In genomic region chr12:85271132-85271842, GRCm38 (mm10) we compare ENCODE assay signal across 11 mouse cellular contexts. TPM values are rescaled to one million over a fixed set of nuclear protein-coding genes. Genes with fewer than 3 reads are reported as not detected.
DNase-seq lines count a peak whose midpoint lies in the region; ATAC-seq and TF ChIP-seq lines count a peak whose summit lies in the region.
"Had no signal": no experiment of that assay in that cellular context is flagged by ENCODE, and none has a peak within 500 bp of the region (broad histone marks: within the 10 kb centered on the region; RNA-seq: fewer than 3 reads in every experiment).

No protein-coding gene starts in this region.

- no peaks in the 10 kb centered on the region for H3K27me3 ChIP-seq in hindbrain, embryonic 15.5 days
- no peaks in the 10 kb centered on the region for H3K27me3 ChIP-seq in hindbrain, embryonic 10.5 days (ENCODE audit: insufficient read depth, poor library complexity, severe bottlenecking)
- H3K27me3 ChIP-seq in liver, embryonic 15.5 days: no peaks in the 10 kb centered on the region
- H3K27me3 ChIP-seq: forebrain, embryonic 13.5 days; intestine, embryonic 15.5 days had no signal

- ATAC-seq in hindbrain, embryonic 15.5 days (ENCODE audit: low FRiP score, low read depth): no peak
- no peak for ATAC-seq in liver, embryonic 15.5 days (ENCODE audit: insufficient read depth)

- WGBS in hindbrain, embryonic 15.5 days: 76% methylated on average over 7 of the region's 7 CpGs
- WGBS in hindbrain, embryonic 10.5 days: 78% methylated on average over 7 of the region's 7 CpGs
- 58% methylated on average over 7 of the region's 7 CpGs for WGBS in liver, embryonic 15.5 days (ENCODE audit: insufficient replicate concordance)

- peak overlapping the region; percentile 66; the same call in 1 of the 2 replicates for H3K4me2 ChIP-seq in hindbrain, embryonic 15.5 days
- peak overlapping the region; percentile 78 for H3K4me2 ChIP-seq in liver, embryonic 15.5 days

- DNase-seq in hindbrain, embryonic 10.5 days (ENCODE audit: low spot score): no peak
- peak; percentile 33 for DNase-seq in A20 (ENCODE audit: low read depth, low spot score)
- no peak for DNase-seq in ES-E14 (ENCODE audit: low read depth, low spot score)
- no peak for DNase-seq in frontal cortex, adult 2 months (ENCODE audit: extremely low spot score in 1 of 2, low spot score in 1 of 2)
- no peak for DNase-seq in kidney, postnatal 36 days

- in situ Hi-C loops in ES-E14 (cut with MboI; ENCODE audit: low sequenced_read_pairs in 2 of 2, unreplicated experiment in 2 of 2): no loop called here

- H3K9me3 ChIP-seq in hindbrain, embryonic 15.5 days: no peaks in the 10 kb centered on the region
- 0 out of 2 replicates have a peak, but pooled peaks cover 7% of the 10 kb centered on the region for H3K9me3 ChIP-seq in hindbrain, embryonic 10.5 days
- no peaks in the 10 kb centered on the region for H3K9me3 ChIP-seq in ES-E14 (ENCODE audit: control insufficient read depth, insufficient read depth, low read depth, low read length)
- no peaks in the 10 kb centered on the region for H3K9me3 ChIP-seq in liver, embryonic 15.5 days (replicated peaks)
- H3K9me3 ChIP-seq: forebrain, embryonic 13.5 days; G1E; intestine, embryonic 15.5 days had no signal

- peaks cover 9% of the 10 kb centered on the region for H3K4me1 ChIP-seq in hindbrain, embryonic 15.5 days (replicated peaks)
- peaks cover 5% of the 10 kb centered on the region for H3K4me1 ChIP-seq in hindbrain, embryonic 10.5 days (replicated peaks)
- H3K4me1 ChIP-seq in ES-E14 (ENCODE audit: control insufficient read depth in 2 of 2, insufficient read depth in 2 of 2, low read length in 2 of 2, poor library complexity in 1 of 2): peaks cover 12% of the 10 kb centered on the region in 2 experiments
- H3K4me1 ChIP-seq in liver, embryonic 15.5 days (replicated peaks): peaks cover 28% of the 10 kb centered on the region

- H3K27ac ChIP-seq in hindbrain, embryonic 15.5 days (replicated peaks): no peak overlapping the region
- H3K27ac ChIP-seq in hindbrain, embryonic 10.5 days: no peak overlapping the region
- H3K27ac ChIP-seq in ES-E14 (ENCODE audit: insufficient read depth, low read depth, low read length, poor library complexity, severe bottlenecking): peak overlapping the region; percentile 95
- no peak overlapping the region; the same call in 1 of the 2 replicates for H3K27ac ChIP-seq in liver, embryonic 15.5 days (replicated peaks)
- H3K27ac ChIP-seq: macrophage had no signal

- H3K4me3 ChIP-seq in hindbrain, embryonic 15.5 days: no peak overlapping the region
- H3K4me3 ChIP-seq in hindbrain, embryonic 10.5 days: no peak overlapping the region
- peak overlapping the region; percentile 55 to 73; a peak in 1 of 4 replicates for H3K4me3 ChIP-seq in ES-E14 (ENCODE audit: insufficient read depth in 1 of 2, low read depth in 1 of 2, low read length in 2 of 2, poor library complexity in 1 of 2, severe bottlenecking in 1 of 2)
- peak overlapping the region; percentile 71; the same call in 1 of the 2 replicates for H3K4me3 ChIP-seq in liver, embryonic 15.5 days (replicated peaks)

- peaks cover 3% of the 10 kb centered on the region; the same call in 1 of the 2 replicates for H3K36me3 ChIP-seq in hindbrain, embryonic 15.5 days
- peaks cover 25% of the 10 kb centered on the region for H3K36me3 ChIP-seq in hindbrain, embryonic 10.5 days
- 0 out of 2 replicates have a peak, but pooled peaks cover 3% of the 10 kb centered on the region for H3K36me3 ChIP-seq in ES-E14 (ENCODE audit: control insufficient read depth, insufficient read depth, low read length, poor library complexity, severe bottlenecking)
- peaks cover 18% of the 10 kb centered on the region for H3K36me3 ChIP-seq in liver, embryonic 15.5 days (replicated peaks)

- no peak overlapping the region for H3K9ac ChIP-seq in hindbrain, embryonic 15.5 days
- H3K9ac ChIP-seq in ES-E14 (ENCODE audit: insufficient read depth, low read depth, low read length, poor library complexity, severe bottlenecking): peak overlapping the region; percentile 22; the same call in 1 of the 2 replicates
- H3K9ac ChIP-seq in liver, embryonic 15.5 days: no peak overlapping the region
- H3K9ac ChIP-seq: intestine, embryonic 15.5 days had no signal

TF ChIP-seq in ES-E14, 5 proteins besides CTCF, POLR2A, EP300 and RAD21:
- TF ChIP-seq CHD2 (IDR thresholded peaks at IDR 0.05; ENCODE audit: low read depth, low read length): no peak
- TF ChIP-seq MAFK (IDR thresholded peaks at IDR 0.05; ENCODE audit: insufficient read depth, low read depth, low read length): no peak
- TF ChIP-seq ZC3H11A (IDR thresholded peaks at IDR 0.05; ENCODE audit: borderline replicate concordance, low read depth, low read length): no peak
- no peak for TF ChIP-seq HCFC1 (IDR thresholded peaks at IDR 0.05; ENCODE audit: borderline replicate concordance, insufficient read depth, low read length)
- TF ChIP-seq ZNF384 (IDR thresholded peaks at IDR 0.05; ENCODE audit: low read depth, low read length): no peak

RNA-seq across cellular contexts. Expression of gene Mlh3, which starts 0.9 kb away (rescaled TPM):
- polyA plus RNA-seq in hindbrain, embryonic 15.5 days (2015; fragmentation: Nextera tagmentation; extraction: Ambion mirVana): 7.9 and 8.4 TPM in 2 replicates
- 5.5 and 8.8 TPM in 2 replicates for polyA plus RNA-seq in hindbrain, embryonic 10.5 days (2016; fragmentation: Nextera tagmentation; extraction: Ambion mirVana)
- total RNA-seq in ES-E14 (2012; rRNA removed): 12.6 and 13.1 TPM in 2 replicates
- polyA plus RNA-seq in liver, embryonic 15.5 days (2015; fragmentation: Nextera tagmentation; extraction: Ambion mirVana): 2.1 and 2.4 TPM in 2 replicates
- polyA plus RNA-seq in frontal cortex, adult 2 months (2012; rRNA removed): 13.5 and 14.5 TPM in 2 replicates

RNA-seq across cellular contexts. Expression of gene Acyp1, which starts 17.0 kb away (rescaled TPM):
- polyA plus RNA-seq in hindbrain, embryonic 15.5 days (2015; fragmentation: Nextera tagmentation; extraction: Ambion mirVana): 51.3 and 56.1 TPM in 2 replicates
- polyA plus RNA-seq in hindbrain, embryonic 10.5 days (2016; fragmentation: Nextera tagmentation; extraction: Ambion mirVana): 59.2 and 75.5 TPM in 2 replicates
- 12.2 and 15.0 TPM in 2 replicates for total RNA-seq in ES-E14 (2012; rRNA removed)
- polyA plus RNA-seq in liver, embryonic 15.5 days (2015; fragmentation: Nextera tagmentation; extraction: Ambion mirVana): 36.6 and 50.7 TPM in 2 replicates
- 35.6 and 44.0 TPM in 2 replicates for polyA plus RNA-seq in frontal cortex, adult 2 months (2012; rRNA removed)

RNA-seq across cellular contexts. Expression of gene Zc2hc1c, which starts 17.1 kb away (rescaled TPM):
- 1.7 and 2.2 TPM in 2 replicates for polyA plus RNA-seq in hindbrain, embryonic 15.5 days (2015; fragmentation: Nextera tagmentation; extraction: Ambion mirVana)
- 1.1 and 1.7 TPM in 2 replicates for polyA plus RNA-seq in hindbrain, embryonic 10.5 days (2016; fragmentation: Nextera tagmentation; extraction: Ambion mirVana)
- total RNA-seq in ES-E14 (2012; rRNA removed): 0.45 and 0.63 TPM in 2 replicates
- 0.08 and 0.12 TPM in 2 replicates for polyA plus RNA-seq in liver, embryonic 15.5 days (2015; fragmentation: Nextera tagmentation; extraction: Ambion mirVana)
- 0.92 and 0.94 TPM in 2 replicates for polyA plus RNA-seq in frontal cortex, adult 2 months (2012; rRNA removed)
- polyA plus RNA-seq: macrophage had no signal

RNA-seq across cellular contexts. Expression of gene Eif2b2, which starts 52.0 kb away (rescaled TPM):
- polyA plus RNA-seq in hindbrain, embryonic 15.5 days (2015; fragmentation: Nextera tagmentation; extraction: Ambion mirVana): 75.1 and 79.6 TPM in 2 replicates
- 126 and 131 TPM in 2 replicates for polyA plus RNA-seq in hindbrain, embryonic 10.5 days (2016; fragmentation: Nextera tagmentation; extraction: Ambion mirVana)
- total RNA-seq in ES-E14 (2012; rRNA removed): 109 and 136 TPM in 2 replicates
- polyA plus RNA-seq in liver, embryonic 15.5 days (2015; fragmentation: Nextera tagmentation; extraction: Ambion mirVana): 34.9 and 36.4 TPM in 2 replicates
- 87.8 and 91.3 TPM in 2 replicates for polyA plus RNA-seq in frontal cortex, adult 2 months (2012; rRNA removed)

Comparison
In these comparisons a context has a peak if more than half of its experiments do, and no peak if none do; other contexts are left out.
1. H3K4me3 ChIP-seq: peak in ES-E14 (2 of 2) and liver, embryonic 15.5 days (single experiment); none in hindbrain, embryonic 15.5 days (single experiment) and hindbrain, embryonic 10.5 days (single experiment).